Mouse (Mus musculus): ENCODE data around the gene Ascc1.

DNA sequence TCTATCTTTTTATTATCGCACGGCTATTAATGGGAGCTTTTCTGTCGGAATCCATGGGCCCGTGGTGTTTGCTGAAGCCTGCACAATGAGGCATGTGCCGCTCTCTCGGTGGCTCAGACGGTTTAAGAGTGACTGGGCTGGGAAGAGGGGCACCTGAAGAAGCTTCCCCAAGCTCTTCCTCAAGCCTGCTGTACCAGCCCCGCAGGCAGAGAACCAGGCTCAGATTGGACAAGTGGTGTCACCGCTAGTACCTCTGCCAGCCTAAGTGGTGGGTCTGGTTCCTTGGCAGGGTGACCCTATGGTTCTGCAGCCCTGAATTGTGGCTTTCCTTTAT is 37.3 kb upstream of the Ascc1 start:
- TF ChIP-seq POLR2A (IDR thresholded peaks at IDR 0.05; ENCODE audit: low read depth, low read length) (no peak), CTCF (IDR thresholded peaks at IDR 0.05; ENCODE audit: extremely low read depth, insufficient read length, insufficient replicate concordance, low read depth, low read length) (no peak)
